Mouse (Mus musculus) kidney, adult 2 months (tissue): Measurements from ENCODE around the gene Sipa1. TPM values are rescaled to one million over a fixed set of nuclear protein-coding genes. Genes with fewer than 3 reads are reported as not detected.

ENCODE experiments used
- DNase-seq: peaks from one replicate; pipeline ENCODE4 v3.0.0; 2021
- H3K27ac ChIP-seq: fragments of 200-500 bp; 2 replicates; pipeline ENCODE4 v1.5.1; 2012; ENCODE audit warnings: low read depth, low read length, control low read depth, inconsistent platforms; ENCODE audit not compliant: insufficient read depth
- H3K27me3 ChIP-seq: fragments of 200-500 bp; replicated peaks from 2 replicates; pipeline ENCODE4 v1.6.1; 2012; ENCODE audit warnings: mild to moderate bottlenecking, moderate library complexity, low read length, inconsistent platforms; ENCODE audit not compliant: control insufficient read depth, insufficient read depth
- H3K36me3 ChIP-seq: fragments of 200-500 bp; 2 replicates; pipeline ENCODE4 v1.6.1; 2012; ENCODE audit warnings: mild to moderate bottlenecking, moderate library complexity, low read length, inconsistent platforms; ENCODE audit not compliant: control insufficient read depth, insufficient read depth
- H3K4me1 ChIP-seq: fragments of 200-500 bp; 2 replicates; pipeline ENCODE4 v1.6.1; 2011; ENCODE audit warnings: low read length; ENCODE audit not compliant: control insufficient read depth, insufficient read depth
- H3K4me3 ChIP-seq: fragments of 200-500 bp; 2 replicates; pipeline ENCODE4 v1.5.1; 2011; ENCODE audit warnings: mild to moderate bottlenecking, low read depth, low read length, control low read depth; ENCODE audit not compliant: insufficient read depth
- CTCF ChIP-seq: fragments of 200-500 bp; conservative IDR thresholded peaks from 2 replicates; pipeline ENCODE4 v1.5.1; 2011; ENCODE audit warnings: low read depth, mild to moderate bottlenecking, control low read depth, low read length, moderate library complexity, mixed read lengths; ENCODE audit not compliant: insufficient read depth, insufficient read length
- POLR2A ChIP-seq: fragments of 200-500 bp; IDR thresholded peaks from one replicate; pipeline ENCODE4 v1.6.1; 2011; ENCODE audit warnings: low read depth, low read length, control low read depth
- WGBS: fragments of 180-500 bp; shearing (Covaris S2); methylation state at CpG from one replicate; pipeline ENCODE4 v1.1.7; 2018; 5-methylcytosine and 5-hydroxymethylcytosine counted together
- polyA plus RNA-seq: library from polyadenylated mRNA; depleted of rRNA; stranded (reverse); fragments of >200 nt; gene quantifications from 2 replicates; pipeline ENCODE4 v1.2.3, GENCODE M21; 2012

The Sipa1 gene
- polyA plus RNA-seq, 1 experiment = 35.4 TPM

- Histone ChIP-seq H3K4me1 (peaks cover 12% of the 10 kb centered on the region; the same call in 1 of the 2 replicates), H3K27me3 (no peaks in the 10 kb centered on the region), H3K36me3 (no peaks in the 10 kb centered on the region), H3K27ac (peak overlapping the region; percentile 99), H3K4me3 (no peak overlapping the region)
- DNase-seq = no peak
- 41% methylated on average over 7 of the region's 7 CpGs for WGBS
- TF ChIP-seq POLR2A (no peak), CTCF (no peak)
Observed at GRCm38 (mm10) chr19:5636036-5636570, 27.4 kb downstream of the Sipa1 start.

DNA sequence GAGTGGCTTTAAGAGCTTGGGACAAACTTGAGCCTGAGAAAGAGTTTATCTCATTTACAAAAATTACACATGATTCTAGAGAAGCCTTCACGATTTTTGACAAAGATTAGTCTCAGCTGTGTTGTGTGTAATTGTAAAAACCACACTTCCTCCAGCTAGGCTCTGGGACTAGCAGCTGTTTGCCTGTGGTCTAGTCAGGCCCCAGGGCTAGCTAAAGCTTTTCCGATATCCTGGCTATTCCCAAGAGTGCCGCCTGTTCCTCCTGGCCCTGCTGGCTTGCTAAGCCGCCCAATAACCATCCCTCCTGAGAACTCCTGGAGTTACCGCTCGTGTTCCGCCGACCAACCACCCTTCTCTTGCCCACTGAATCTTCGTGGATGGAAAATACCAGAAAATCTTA lies 31.4 kb downstream of the Sipa1 start:
- Histone ChIP-seq H3K27me3 (no peaks in the 10 kb centered on the region), H3K4me1 (peaks cover 8% of the 10 kb centered on the region; the same call in 1 of the 2 replicates), H3K4me3 (no peak overlapping the region), H3K27ac (no peak overlapping the region), H3K36me3 (no peaks in the 10 kb centered on the region)
- no peak for DNase-seq
- no peak for TF ChIP-seq CTCF
- no peak for TF ChIP-seq POLR2A
- WGBS = 89% methylated on average over 9 of the region's 9 CpGs

DNA sequence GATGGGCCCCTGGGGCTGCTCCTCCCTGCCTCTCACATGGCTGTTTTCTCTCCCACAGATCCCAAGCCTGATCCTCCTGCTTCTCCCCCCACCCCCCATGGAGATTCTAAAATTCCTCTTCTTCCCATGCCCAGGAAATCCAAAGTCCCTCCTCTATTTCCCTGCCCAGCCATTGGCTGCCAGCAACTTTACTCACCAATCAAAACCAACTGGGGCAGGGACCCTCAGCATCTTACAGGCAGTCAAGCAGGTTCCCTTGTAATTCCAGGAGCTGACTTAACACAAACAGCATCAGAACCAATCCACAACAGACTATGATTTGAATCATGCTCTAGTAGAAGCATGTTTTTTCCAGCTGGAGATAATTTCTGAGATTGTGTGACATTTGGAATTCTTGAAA lies 33.6 kb downstream of the Sipa1 start:
- no peaks in the 10 kb centered on the region for H3K36me3 ChIP-seq
- no peak overlapping the region for H3K4me3 ChIP-seq
- H3K4me1 ChIP-seq = no peaks in the 10 kb centered on the region
- no peak for DNase-seq
- no peak for TF ChIP-seq CTCF
- H3K27ac ChIP-seq = no peak overlapping the region
- no peaks in the 10 kb centered on the region for H3K27me3 ChIP-seq

GRCm38 (mm10) chr19:5625311-5625710 lies 38.2 kb downstream of the Sipa1 start:
- no peaks in the 10 kb centered on the region for H3K4me1 ChIP-seq
- 90% methylated on average over 8 of the region's 8 CpGs for WGBS

DNA sequence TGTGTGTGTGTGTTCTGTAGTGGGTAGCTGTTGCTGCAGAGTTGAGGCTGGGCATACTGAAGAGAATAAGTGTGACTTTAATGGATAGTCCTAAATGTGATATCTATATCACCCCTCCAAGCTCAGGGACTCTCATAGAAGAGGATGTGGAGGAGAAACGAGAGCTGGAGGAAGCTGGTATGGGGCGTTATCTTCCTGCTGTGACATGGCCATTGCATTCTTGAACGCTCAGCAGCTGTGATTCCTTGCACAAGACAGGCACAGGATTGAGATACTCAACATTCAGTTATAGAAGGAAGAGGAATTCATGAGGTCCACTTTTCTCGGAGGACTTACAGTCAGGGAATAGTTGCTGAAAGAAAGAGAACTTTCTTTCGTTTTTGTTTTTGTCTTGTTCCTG lies 41.6 kb downstream of the Sipa1 start:
- no peaks in the 10 kb centered on the region for H3K36me3 ChIP-seq
- H3K4me1 ChIP-seq = no peaks in the 10 kb centered on the region
- WGBS = 66% methylated on average over 5 of the region's 5 CpGs
- no peak for DNase-seq
- no peak overlapping the region for H3K4me3 ChIP-seq
- H3K27me3 ChIP-seq = no peaks in the 10 kb centered on the region
- no peak for TF ChIP-seq CTCF
- no peak for TF ChIP-seq POLR2A
- no peak overlapping the region for H3K27ac ChIP-seq

More at GRCm38 (mm10) chr19:5625311-5625710, 38.2 kb downstream of the Sipa1 start:
- TF ChIP-seq POLR2A = no peak
- TF ChIP-seq CTCF = no peak
- Histone ChIP-seq H3K4me3 (no peak overlapping the region), H3K27ac (no peak overlapping the region), H3K27me3 (no peaks in the 10 kb centered on the region), H3K36me3 (no peaks in the 10 kb centered on the region)
- no peak for DNase-seq

DNA sequence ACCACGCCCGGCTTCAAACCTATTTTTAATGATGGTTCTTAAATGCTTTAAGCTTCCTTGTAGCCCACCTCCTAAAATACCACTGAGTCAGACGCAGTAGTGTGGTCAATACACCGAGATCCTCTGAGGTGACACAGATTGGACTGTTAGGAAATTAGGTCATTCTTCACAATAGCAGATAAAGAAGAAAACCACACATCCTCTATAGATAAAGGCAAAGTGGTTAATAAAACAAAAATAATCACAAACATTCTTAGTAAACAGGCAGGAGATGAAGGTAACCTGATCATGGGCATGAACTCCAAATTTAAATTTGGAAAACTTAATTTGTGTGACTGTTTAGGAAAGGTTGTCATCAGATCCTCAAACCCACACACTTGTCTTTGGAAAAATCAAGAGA lies 43.5 kb downstream of the Sipa1 start:
- Histone ChIP-seq H3K36me3 (no peaks in the 10 kb centered on the region), H3K27me3 (no peaks in the 10 kb centered on the region), H3K4me1 (no peaks in the 10 kb centered on the region), H3K4me3 (no peak overlapping the region), H3K27ac (no peak overlapping the region)
- no peak for DNase-seq
- TF ChIP-seq POLR2A (no peak), CTCF (no peak)
- 81% methylated on average over 4 of the region's 4 CpGs for WGBS

GRCm38 (mm10) chr19:5614953-5615352 lies 48.6 kb downstream of the Sipa1 start:
- no peak for DNase-seq
- Histone ChIP-seq H3K36me3 (no peaks in the 10 kb centered on the region), H3K27ac (no peak overlapping the region), H3K4me3 (no peak overlapping the region), H3K4me1 (peaks cover 4% of the 10 kb centered on the region; the same call in 1 of the 2 replicates), H3K27me3 (no peaks in the 10 kb centered on the region)
- WGBS = 67% methylated on average over 2 of the region's 2 CpGs
- no peak for TF ChIP-seq POLR2A
